Mouse (Mus musculus) layer of hippocampus, postnatal 25 days (tissue): Measurements from ENCODE around the gene Lmx1a. TPM values are rescaled to one million over a fixed set of nuclear protein-coding genes. Genes with fewer than 3 reads are reported as not detected.
A peak's percentile ranks its signal among the peaks of the same experiment; 100 is the strongest.

Experiments used
- DNase-seq, 2 experiments: peaks; one replicate each; pipeline ENCODE4 v3.0.0; 2022; ENCODE audit warnings: mixed read lengths in 2 of 2, low spot score in 1 of 2; ENCODE audit errors: extremely low spot score in 1 of 2
- total RNA-seq, 2 experiments: library from RNA; stranded (reverse); gene quantifications; 2 replicates each; pipeline ENCODE4 v1.2.3; 2021

Lmx1a gene
- total RNA-seq, 2 experiments from 2014 or later: 0.07 to 0.09 TPM

DNA sequence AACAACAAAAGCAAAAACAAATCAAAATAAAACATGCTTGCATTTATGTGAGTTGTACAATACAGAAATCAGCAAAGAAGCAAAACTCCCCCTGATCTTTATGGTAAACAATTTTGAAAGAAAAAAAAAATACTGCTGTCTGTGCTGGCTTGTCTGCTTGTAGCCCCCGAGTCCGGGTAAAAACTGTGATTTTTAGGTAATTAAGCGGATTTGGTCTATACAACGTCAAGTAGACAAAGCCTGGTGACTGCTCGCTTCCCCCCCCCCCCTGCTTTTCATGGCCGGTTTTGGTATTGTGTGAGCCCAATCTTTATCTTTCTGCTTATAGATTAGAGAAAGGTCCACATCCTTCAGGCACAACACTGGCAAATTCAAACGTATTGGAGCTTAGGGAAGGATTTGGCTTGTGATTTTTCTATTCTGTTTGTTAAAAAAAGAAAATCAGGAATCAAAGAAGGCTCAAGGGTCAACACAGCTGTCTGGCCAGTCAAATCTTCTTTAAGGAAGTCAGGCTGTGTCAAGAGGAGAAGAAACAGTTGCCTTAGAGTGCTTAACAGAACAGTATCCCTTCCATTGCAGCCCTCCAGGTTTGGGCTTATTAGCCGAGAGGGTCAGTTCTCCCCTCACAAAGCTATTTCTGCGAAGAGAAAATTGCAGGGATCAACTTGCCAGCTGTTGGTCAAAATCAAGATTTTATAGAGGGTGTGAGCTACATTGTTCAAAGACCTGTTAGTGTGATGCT is 4.6 kb downstream of the Lmx1a start:
- DNase-seq: no peak

DNA sequence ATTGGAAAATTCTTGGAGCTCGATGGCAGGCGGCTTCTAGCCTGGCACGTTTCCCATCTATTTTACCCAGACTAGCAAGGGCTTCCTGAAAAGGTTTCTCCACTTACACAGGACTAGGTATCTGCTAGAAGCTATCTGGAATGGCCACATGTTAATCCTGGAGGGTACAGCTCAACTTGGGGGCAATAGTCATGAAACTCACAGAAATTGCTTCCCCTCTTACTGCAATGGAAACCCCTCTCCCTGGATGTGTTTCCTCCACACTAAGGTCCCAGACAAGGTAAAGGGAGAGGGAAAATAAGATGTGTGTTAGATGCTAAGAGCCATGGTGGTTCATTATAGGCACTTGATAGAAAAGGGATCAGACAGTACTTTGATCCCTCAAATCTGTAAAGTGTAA is 5.7 kb downstream of the Lmx1a start:
- no peak for DNase-seq

DNA sequence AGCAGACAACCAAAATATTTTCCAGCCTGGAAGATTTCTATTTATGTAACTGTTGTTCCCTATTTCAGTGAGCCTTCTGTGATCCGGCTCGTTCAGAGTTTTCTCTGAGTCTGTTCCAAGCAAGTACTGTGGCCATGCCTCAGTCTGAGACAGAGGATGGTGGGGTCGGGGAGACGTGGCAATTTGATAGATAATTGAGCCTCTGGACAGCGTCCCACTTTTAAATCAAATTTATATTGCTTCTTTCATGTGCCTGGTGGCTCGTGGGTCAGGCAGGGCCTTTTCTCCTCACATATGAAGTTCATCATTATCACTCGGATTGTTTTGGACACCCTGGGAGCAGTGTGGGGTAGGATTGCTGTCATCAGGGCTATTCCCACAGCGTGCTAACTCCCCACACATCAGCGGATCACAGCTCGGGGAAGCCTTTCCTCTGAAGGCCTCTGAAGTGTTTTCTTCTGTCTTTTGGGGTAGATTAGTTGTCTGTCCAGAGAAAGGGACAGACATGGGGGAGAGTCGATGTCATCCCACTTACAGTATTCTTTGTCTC is 6.9 kb downstream of the Lmx1a start:
- DNase-seq: no peak

DNA sequence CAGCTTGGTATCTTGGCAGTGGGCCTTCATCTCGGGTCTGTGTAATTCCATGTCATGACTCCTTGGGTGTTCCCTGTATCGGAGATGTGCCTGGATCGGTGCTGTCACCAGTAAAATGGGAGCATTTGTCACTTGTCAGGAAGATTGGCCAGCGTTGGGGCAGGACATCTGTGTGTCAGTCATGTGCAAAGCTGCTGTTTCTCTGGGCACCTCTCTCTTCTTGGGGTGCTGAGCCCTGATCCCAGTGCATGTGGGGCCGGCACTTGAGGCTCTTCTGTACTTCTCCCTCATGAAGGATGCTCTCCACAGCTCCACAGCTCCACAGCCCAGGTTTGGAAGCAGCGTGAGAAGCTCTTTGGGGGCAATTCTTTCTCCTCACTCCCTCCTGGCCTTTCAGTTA is 10.7 kb downstream of the Lmx1a start:
- DNase-seq: no peak

GRCm38 (mm10) chr1:167700221-167700620 is 11.2 kb downstream of the Lmx1a start:
- DNase-seq: no peak

GRCm38 (mm10) chr1:167705527-167705926 is 16.5 kb downstream of the Lmx1a start:
- DNase-seq: no peak

- DNase-seq: no peak
Observed at GRCm38 (mm10) chr1:167708761-167709160, 19.7 kb downstream of the Lmx1a start.

DNA sequence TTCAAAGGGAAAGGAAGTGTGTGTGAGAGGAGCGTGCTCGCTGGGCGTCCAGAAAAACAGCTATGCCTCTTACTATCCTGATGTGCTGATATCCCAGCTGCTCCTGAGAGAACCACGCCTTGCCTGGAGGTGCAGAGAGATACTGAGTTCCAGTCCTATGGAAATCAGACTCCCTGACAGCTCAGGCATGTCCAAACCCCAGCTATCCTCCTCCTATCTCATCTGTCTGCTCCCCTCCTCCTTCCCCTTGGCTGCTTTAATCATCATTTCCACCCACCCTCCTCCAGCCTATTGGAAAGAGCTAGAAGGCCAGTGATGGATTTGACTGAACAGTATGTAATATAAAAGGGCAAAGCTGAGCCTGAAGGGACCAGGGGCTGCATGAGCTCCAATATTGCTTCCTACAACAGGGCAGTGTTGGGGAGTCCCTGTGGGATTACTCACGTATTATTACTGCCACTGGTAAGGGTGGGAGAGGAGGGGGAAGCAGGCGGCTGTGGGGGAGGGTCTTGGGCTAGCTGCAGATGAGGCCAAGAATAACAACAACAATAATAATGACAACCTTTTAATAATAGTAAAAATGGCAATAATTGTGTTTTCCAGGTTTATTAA is 26.8 kb downstream of the Lmx1a start:
- no peak for DNase-seq

GRCm38 (mm10) chr1:167734471-167734870 is 45.4 kb downstream of the Lmx1a start:
- DNase-seq: no peak

- peak; percentile 14 to 25 for DNase-seq
Observed at GRCm38 (mm10) chr1:167736793-167737192, 47.8 kb downstream of the Lmx1a start.

GRCm38 (mm10) chr1:167739286-167739685 is 50.2 kb downstream of the Lmx1a start:
- DNase-seq: no peak

DNA sequence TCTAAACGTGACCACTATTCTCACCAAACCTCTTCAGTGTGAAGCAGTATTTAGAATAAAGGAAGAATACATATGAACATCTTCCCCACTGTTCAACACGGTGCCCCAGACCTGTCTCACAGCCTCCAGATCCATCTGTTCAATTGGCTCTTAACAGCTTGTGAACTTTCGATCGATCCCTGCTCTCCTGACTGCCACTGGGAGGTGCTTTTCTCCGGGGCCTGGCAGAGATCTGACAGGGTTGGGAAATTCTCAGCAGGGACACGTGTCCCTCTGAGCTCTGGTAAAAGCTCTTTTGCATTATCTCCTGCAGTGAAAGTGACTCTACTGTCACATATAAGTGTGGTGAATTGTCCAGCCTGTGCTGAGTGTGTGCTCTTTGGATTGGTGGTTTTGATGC is 57.6 kb downstream of the Lmx1a start:
- no peak for DNase-seq

DNA sequence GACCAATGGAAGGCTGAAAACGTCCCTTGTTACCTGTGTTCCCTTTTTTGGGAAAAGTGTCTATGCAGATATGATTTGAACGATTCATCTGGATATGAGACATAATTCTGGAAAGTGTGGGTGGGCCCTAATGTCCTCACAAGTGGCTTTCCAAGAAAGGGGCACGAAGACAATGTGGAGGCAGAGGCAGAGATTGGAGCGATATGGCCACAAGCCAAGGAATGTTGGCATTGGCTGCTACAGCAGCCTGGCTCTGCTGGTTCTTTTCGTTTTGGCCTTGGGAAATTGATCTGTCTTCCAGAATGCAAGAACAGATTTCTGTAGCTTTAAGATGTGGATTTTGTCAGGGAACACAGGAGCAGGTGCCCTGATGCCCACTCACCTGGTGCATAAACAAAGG is 63.6 kb downstream of the Lmx1a start:
- DNase-seq: no peak

- no peak for DNase-seq
Observed at GRCm38 (mm10) chr1:167754085-167754484, 65.0 kb downstream of the Lmx1a start.

- no peak for DNase-seq
Observed at GRCm38 (mm10) chr1:167754636-167755522, 65.8 kb downstream of the Lmx1a start.

GRCm38 (mm10) chr1:167758208-167758607 is 69.2 kb downstream of the Lmx1a start:
- DNase-seq: no peak

GRCm38 (mm10) chr1:167760307-167760706 is 71.3 kb downstream of the Lmx1a start:
- no peak for DNase-seq

DNA sequence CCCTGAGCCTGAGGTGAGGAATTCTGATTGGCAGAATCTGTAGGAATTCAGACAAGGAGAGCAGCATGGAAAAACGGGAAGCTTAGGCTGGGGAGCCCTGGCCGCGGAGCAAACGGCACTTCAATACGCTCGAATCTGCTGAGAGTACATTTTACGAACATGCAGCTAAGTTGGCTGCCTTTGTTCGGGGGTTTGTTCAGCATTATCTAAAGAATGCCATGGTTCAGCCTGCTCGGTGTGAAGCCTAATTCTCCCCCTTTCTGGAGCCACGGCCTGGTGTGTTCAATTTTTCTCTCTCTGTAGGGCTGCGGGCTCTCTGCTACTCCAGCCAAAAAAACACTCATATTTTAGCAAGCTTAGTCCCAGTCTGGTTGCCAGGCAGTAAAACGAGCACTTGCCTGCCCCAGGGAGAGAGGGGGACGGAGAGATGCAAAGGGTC is 72.8 kb downstream of the Lmx1a start:
- no peak for DNase-seq

DNA sequence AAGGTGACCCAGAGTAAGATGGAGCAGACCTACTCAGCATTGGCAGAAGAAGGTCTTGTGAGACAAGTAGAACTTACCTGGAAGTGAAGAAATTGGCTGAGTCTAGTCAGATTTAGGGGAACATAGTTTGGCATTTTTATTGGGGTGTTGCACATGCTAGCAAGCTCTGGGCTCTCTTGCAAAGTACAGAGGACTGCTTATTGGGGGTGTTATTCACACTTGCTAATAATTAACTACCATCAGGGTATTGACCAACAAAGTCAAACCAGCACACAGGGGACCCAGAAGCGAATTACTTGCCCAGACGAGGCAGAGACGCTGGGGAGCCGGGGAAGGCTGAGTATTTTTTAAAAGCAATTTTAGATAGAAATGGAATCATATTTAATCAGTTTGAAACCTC is 77.6 kb downstream of the Lmx1a start:
- no peak for DNase-seq

- no peak for DNase-seq
Observed at GRCm38 (mm10) chr1:167770457-167770856, 81.4 kb downstream of the Lmx1a start.
